Mouse (Mus musculus): Measurements from ENCODE around the gene Dmrtc1b. TPM values are rescaled to one million over a fixed set of nuclear protein-coding genes. Genes with fewer than 3 reads are reported as not detected.
"Not testable (repeated sequence)": the region's sequence is repeated elsewhere in the genome, so short reads cannot be mapped to it uniquely, and the experiment has no call there.

Dmrtc1b gene
- not detected in 2 replicates for polyA plus RNA-seq (2016; fragmentation: Nextera tagmentation; extraction: Ambion mirVana)

DNA sequence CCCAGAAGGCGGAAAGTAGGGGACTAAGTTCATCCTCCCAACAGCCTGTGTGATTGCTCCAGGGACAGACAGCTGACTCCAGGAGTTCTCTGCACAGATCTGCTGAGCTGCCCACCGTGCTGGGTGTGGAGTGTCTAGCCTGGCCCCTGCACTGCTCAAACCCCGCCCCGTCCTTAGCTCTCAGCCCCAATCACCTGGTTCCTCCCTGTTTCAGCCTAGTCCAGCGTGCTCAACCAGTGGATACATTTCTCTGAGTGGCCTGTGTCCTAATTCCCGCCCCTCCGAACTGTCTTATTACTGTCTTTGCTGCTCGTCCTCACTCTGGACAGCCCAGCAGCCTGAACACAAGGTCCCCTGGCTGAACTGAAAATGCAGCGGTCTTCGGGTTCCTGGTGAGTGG is at the start of gene Dmrtc1b, which contains the start of gene Gm9112:
TSS of gene Dmrtc1b (plus strand) at position 331 of the 400 bp plus-strand sequence.
TSS of gene Gm9112 (minus strand) at position 101 of the 400 bp plus-strand sequence.
- ATAC-seq (ENCODE audit: insufficient number of reproducible peaks, low FRiP score) = not testable (repeated sequence)

DNA sequence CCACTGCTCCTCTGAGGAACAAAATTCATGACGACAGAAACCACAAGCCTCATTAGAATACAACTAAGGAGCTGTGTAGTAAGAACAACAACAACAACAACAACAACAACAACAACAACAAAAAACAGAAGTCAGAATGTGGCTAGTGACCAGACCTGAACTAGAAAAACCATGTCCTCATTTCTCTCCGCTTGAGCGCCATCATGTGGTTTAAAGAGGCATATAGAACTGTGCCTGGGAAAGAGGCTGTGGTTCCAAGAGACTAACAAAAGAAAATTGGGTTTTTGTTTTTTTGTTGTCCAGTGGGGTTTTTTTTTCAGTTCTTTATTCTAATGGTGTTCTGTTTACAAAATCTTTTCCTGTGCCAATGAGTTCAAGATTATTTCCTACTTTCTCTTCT is 47.0 kb upstream of the Dmrtc1b start:
- no peak for ATAC-seq (ENCODE audit: insufficient number of reproducible peaks, low FRiP score)
- H3K4me1 ChIP-seq (replicated peaks) = no peaks in the 10 kb centered on the region
- no peaks in the 10 kb centered on the region for H3K36me3 ChIP-seq
- no peak overlapping the region for H3K4me2 ChIP-seq
- no peaks in the 10 kb centered on the region for H3K9me3 ChIP-seq (replicated peaks)
- no peak overlapping the region for H3K27ac ChIP-seq (ENCODE audit: poor library complexity, severe bottlenecking)
- no peak overlapping the region for H3K4me3 ChIP-seq
- no peak overlapping the region for H3K9ac ChIP-seq
- H3K27me3 ChIP-seq (replicated peaks) = no peaks in the 10 kb centered on the region
- 15% methylated on average over 3 of the region's 3 CpGs for WGBS

More for the DNA sequence above, at the start of gene Dmrtc1b, which contains the start of gene Gm9112:
- H3K4me2 ChIP-seq; H3K27me3 ChIP-seq (replicated peaks); H3K4me1 ChIP-seq (replicated peaks); H3K9me3 ChIP-seq (replicated peaks); H3K9ac ChIP-seq; H3K4me3 ChIP-seq; H3K27ac ChIP-seq (ENCODE audit: poor library complexity, severe bottlenecking); H3K36me3 ChIP-seq: not testable (repeated sequence)
- WGBS = 80% methylated on average over 9 of the region's 10 CpGs

GRCm38 (mm10) chrX:102666641-102667040 is 41.0 kb upstream of the Dmrtc1b start:
- Histone ChIP-seq H3K9me3 (replicated peaks) (no peaks in the 10 kb centered on the region), H3K27ac (ENCODE audit: poor library complexity, severe bottlenecking) (no peak overlapping the region), H3K27me3 (replicated peaks) (no peaks in the 10 kb centered on the region), H3K4me2 (no peak overlapping the region), H3K4me3 (no peak overlapping the region), H3K4me1 (replicated peaks) (no peaks in the 10 kb centered on the region), H3K9ac (no peak overlapping the region), H3K36me3 (no peaks in the 10 kb centered on the region)
- ATAC-seq (ENCODE audit: insufficient number of reproducible peaks, low FRiP score) = no peak
- 69% methylated on average over 2 of the region's 2 CpGs for WGBS

- H3K4me1 ChIP-seq (replicated peaks); H3K27ac ChIP-seq (ENCODE audit: poor library complexity, severe bottlenecking); H3K4me2 ChIP-seq; ATAC-seq (ENCODE audit: insufficient number of reproducible peaks, low FRiP score); H3K9ac ChIP-seq; H3K27me3 ChIP-seq (replicated peaks); H3K36me3 ChIP-seq; H3K9me3 ChIP-seq (replicated peaks); H3K4me3 ChIP-seq: not testable (repeated sequence)
- WGBS = 44% methylated on average over 3 of the region's 3 CpGs
These were observed 23.0 kb upstream of the Dmrtc1b start for GRCm38 (mm10) chrX:102684706-102685105.

- not testable (repeated sequence) for H3K9ac ChIP-seq; H3K36me3 ChIP-seq; ATAC-seq (ENCODE audit: insufficient number of reproducible peaks, low FRiP score); H3K27ac ChIP-seq (ENCODE audit: poor library complexity, severe bottlenecking); H3K4me2 ChIP-seq; H3K4me1 ChIP-seq (replicated peaks); H3K4me3 ChIP-seq; H3K9me3 ChIP-seq (replicated peaks); H3K27me3 ChIP-seq (replicated peaks)
- WGBS = 86% methylated on average over 5 of the region's 5 CpGs
These were observed 20.8 kb upstream of the Dmrtc1b start, which contains the start of gene Gm3880 for GRCm38 (mm10) chrX:102686872-102687271. Gm3880 (minus strand) TSS chrX:102686972.

DNA sequence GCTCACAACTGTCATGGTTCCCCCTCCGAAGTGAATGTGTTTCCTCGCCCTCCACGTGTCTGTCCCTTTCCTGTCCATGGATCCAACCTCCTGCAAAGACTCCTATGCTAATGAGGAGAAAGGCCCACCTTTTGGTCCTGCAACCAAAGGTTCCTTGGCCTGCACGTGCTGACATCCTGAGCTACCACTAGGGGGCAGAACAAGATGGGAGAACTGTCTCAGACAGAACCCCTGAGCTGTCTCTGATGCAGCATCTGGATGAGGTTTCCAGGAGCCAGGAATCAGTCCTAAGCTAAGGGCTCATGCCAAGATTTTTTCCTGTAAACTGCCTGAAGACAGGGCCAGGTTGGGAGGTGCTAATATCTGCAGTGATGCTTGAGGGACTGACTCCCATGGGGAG is 18.4 kb upstream of the Dmrtc1b start:
- H3K4me3 ChIP-seq; H3K4me1 ChIP-seq (replicated peaks); H3K36me3 ChIP-seq; H3K27ac ChIP-seq (ENCODE audit: poor library complexity, severe bottlenecking); H3K27me3 ChIP-seq (replicated peaks); H3K9ac ChIP-seq; H3K9me3 ChIP-seq (replicated peaks); H3K4me2 ChIP-seq; ATAC-seq (ENCODE audit: insufficient number of reproducible peaks, low FRiP score): not testable (repeated sequence)
- 7% methylated on average over 3 of the region's 4 CpGs for WGBS

GRCm38 (mm10) chrX:102700636-102701035 is 7.0 kb upstream of the Dmrtc1b start:
- not testable (repeated sequence) for ATAC-seq (ENCODE audit: insufficient number of reproducible peaks, low FRiP score); H3K36me3 ChIP-seq; H3K4me3 ChIP-seq; H3K9me3 ChIP-seq (replicated peaks); H3K4me1 ChIP-seq (replicated peaks); H3K4me2 ChIP-seq; H3K27ac ChIP-seq (ENCODE audit: poor library complexity, severe bottlenecking); H3K9ac ChIP-seq; H3K27me3 ChIP-seq (replicated peaks)
- 70% methylated on average over 3 of the region's 3 CpGs for WGBS

DNA sequence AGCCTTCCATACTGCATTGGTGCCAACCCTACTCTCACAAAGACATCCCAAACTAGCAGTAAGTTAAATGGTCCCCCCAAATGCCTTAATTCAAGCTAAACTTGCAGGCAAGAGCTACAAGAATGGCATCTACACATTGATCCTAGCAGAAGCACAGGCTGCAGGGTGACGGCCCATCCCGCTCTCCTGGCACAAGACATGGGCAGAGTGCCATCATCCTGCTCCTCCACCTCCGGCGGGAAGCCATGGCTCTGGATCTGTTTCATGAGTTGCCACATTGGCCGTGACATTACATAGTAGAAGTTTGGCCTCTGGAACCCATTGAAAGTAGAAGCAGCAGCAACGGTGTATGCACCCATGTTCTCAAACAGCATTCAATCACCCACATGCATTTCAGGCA is 16.6 kb downstream of the Dmrtc1b start:
- not testable (repeated sequence) for H3K27ac ChIP-seq (ENCODE audit: poor library complexity, severe bottlenecking); H3K27me3 ChIP-seq (replicated peaks); H3K9ac ChIP-seq; H3K4me1 ChIP-seq (replicated peaks); H3K4me3 ChIP-seq; H3K9me3 ChIP-seq (replicated peaks); H3K36me3 ChIP-seq; ATAC-seq (ENCODE audit: insufficient number of reproducible peaks, low FRiP score); H3K4me2 ChIP-seq
- WGBS = 81% methylated on average over 6 of the region's 6 CpGs

Other genes starting within 250 kb of the Dmrtc1b start
- 5.2 and 6.8 TPM in 2 replicates for gene Hdac8, start 202.5 kb upstream of the Dmrtc1b start, polyA plus RNA-seq (2016; fragmentation: Nextera tagmentation; extraction: Ambion mirVana)
- 12.5 and 12.8 TPM in 2 replicates for gene Phka1, start 63.6 kb upstream of the Dmrtc1b start, polyA plus RNA-seq (2016; fragmentation: Nextera tagmentation; extraction: Ambion mirVana)
- gene Gm3880, start 20.9 kb upstream of the Dmrtc1b start, polyA plus RNA-seq (2016; fragmentation: Nextera tagmentation; extraction: Ambion mirVana) = not detected in 2 replicates
- gene Gm9112, start 230 bp upstream of the Dmrtc1b start, polyA plus RNA-seq (2016; fragmentation: Nextera tagmentation; extraction: Ambion mirVana) = not detected in 2 replicates
- not detected in 2 replicates for gene Dmrtc1c1, start 95.1 kb downstream of the Dmrtc1b start, polyA plus RNA-seq (2016; fragmentation: Nextera tagmentation; extraction: Ambion mirVana)
- gene Dmrtc1c2, start 146.8 kb downstream of the Dmrtc1b start, polyA plus RNA-seq (2016; fragmentation: Nextera tagmentation; extraction: Ambion mirVana) = not detected in 2 replicates
- gene 1700031F05Rik, start 160.1 kb downstream of the Dmrtc1b start, polyA plus RNA-seq (2016; fragmentation: Nextera tagmentation; extraction: Ambion mirVana) = not detected in 2 replicates
- 0.18 and 0.33 TPM in 2 replicates for gene Dmrtc1a, start 200.8 kb downstream of the Dmrtc1b start, polyA plus RNA-seq (2016; fragmentation: Nextera tagmentation; extraction: Ambion mirVana)
- gene 1700011M02Rik, start 201.0 kb downstream of the Dmrtc1b start, polyA plus RNA-seq (2016; fragmentation: Nextera tagmentation; extraction: Ambion mirVana) = not detected in 2 replicates
- gene 1700018G05Rik, start 220.5 kb downstream of the Dmrtc1b start, polyA plus RNA-seq (2016; fragmentation: Nextera tagmentation; extraction: Ambion mirVana) = not detected in 2 replicates

Measured in heart, embryonic 12.5 days (tissue).